Mouse (Mus musculus) cerebellum, adult 9-10 months (tissue): Measurements from ENCODE around the gene Tbx4.

ENCODE experiments used
- DNase-seq: peaks from one replicate; pipeline ENCODE4 v3.0.0; 2022

Tbx4 gene

DNA sequence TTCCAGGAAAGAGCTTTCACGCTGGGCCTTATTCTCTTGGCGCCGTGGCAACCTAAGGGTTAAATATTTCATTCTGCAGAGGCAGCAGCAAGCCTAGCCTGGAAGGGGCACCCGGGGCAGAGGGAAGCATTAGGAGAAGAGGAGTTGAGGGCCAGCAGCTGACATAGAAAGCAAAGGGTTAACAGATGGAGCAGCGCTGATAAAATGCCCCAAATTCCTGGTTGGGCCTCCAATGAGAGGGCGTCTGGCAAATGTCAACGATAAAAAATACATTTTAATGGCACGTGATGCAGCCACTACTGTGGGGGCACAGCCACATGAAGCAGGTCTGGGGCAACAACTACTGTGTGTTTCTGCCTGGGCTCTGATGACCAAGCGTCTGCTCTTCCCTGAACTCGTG is 23.9 kb downstream of the Tbx4 start:
- no peak for DNase-seq

DNA sequence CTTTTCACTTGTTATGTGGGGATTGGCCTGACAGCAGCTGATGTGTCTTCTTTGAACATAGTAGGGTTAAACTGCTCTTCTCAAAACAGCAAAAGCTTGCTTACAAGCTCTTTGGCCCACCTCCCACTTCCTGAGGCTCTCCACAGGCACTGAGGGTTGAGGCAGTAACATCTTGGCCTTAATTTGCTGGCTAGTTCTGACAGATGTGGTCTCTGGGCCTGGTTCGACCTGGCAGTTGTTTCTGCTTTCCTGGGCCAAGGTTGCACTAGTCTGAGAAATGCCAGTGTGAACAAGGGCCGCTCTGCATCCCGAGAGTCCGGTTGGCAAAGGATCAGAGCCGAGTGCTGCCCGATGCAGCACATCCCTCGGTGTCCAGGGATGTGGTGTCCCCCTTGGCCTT is 27.3 kb downstream of the Tbx4 start:
- no peak for DNase-seq

DNA sequence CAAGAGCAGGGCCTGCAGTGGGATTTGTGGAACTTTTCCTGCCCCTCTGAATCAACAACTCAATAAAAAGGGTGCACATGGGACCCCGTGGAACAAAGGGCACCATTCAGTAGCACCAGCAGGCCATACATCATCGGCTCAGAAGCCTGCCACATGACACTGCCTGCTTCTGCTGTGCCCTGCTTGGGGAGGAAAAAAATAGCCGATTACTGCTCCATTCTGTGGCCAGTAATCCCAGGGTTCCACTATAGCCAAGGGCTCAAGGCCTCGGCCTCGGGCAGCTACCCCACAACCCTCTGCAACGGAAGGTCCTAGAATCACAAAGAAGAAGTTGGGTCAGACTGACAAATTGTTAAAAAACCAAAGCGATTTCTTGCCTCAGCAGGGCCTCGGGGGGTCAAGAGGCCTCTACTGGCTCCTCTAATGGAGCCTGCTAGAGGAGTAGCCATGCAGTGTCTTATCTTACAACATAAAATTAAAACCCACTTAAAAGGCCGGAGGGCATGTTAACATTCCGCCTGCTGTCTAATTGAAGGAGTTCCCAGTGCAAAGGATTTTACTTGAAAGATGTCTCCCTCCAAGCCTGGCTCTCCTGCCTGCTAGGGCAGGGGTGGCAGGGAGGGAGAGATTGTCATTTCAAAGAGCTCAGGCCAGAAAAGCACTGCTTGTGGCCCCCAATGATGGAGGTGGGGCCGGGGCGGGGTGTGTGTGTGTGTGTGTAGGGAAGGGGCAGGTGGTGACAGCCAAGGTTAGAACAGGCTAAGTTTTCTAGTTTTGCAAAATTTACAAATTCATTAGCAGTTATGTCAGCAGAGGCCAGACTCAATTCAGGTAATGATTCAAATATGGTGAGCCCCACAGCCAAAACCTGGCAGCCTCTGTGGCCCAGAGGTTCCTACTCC is 31.1 kb downstream of the Tbx4 start:
- DNase-seq = no peak

DNA sequence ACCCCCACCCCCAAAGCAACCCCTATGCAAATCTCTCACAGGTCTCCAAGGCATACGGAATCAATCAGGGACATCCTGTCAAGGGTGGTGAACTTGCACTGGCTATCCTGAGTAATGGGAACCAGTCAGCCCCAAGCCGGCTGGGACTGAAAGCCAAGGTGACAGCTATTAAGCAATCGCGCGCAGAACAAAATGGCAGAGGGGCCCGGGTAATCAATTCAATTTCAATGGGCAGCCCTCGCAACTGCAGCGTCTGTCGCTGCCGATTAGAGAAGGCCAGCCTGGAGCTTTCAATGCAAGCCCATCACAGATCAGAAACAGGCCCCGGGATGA is 31.7 kb downstream of the Tbx4 start:
- DNase-seq = no peak

DNA sequence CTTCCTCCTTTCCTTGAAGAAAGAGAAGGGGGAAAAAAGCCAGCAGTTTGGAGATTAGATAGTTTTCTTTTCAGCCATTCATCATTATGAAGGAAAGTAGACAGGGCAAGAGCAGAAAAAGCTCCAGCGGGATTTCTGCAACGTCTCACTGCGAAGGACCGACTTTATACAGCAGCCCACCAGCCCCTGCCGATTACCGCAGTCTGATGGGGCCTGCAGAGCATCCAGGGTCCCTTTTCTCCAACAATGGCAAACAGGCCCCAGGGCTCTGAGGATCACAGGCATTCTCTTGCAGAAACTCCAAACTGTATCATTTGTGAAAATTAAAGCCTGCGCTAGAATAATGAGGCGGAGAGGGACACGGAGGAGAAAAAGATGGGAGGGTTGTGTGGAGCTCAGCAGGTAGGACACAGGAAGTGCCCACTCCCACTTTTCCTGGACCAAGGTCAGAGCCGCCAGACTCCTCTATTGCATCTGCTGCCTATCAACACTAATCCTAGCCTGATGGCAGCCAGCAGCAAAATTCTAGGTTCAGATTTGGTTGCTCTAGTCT is 32.2 kb downstream of the Tbx4 start:
- no peak for DNase-seq

DNA sequence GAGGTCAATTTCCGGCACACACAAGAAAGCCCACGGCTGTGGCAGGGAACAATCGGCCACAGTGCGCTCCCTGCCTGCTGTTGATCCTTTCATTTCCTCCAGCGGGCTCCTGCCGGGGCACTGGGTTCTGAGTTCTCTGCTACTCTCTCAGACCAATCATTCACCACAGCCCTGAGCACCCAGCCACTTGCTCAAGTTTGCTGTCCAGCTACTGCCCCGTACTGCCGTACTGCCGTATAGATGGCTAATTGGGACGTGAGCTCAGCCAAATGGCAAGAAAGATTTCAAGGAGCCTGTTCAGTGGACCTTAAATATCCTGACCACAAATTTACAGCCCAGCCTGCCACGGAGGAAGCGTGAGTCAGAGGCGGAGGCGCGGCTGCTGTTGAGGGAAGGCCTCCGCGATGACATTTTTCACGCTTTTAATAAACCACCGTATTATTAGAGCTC is 39.1 kb downstream of the Tbx4 start:
- peak; percentile 3 for DNase-seq

DNA sequence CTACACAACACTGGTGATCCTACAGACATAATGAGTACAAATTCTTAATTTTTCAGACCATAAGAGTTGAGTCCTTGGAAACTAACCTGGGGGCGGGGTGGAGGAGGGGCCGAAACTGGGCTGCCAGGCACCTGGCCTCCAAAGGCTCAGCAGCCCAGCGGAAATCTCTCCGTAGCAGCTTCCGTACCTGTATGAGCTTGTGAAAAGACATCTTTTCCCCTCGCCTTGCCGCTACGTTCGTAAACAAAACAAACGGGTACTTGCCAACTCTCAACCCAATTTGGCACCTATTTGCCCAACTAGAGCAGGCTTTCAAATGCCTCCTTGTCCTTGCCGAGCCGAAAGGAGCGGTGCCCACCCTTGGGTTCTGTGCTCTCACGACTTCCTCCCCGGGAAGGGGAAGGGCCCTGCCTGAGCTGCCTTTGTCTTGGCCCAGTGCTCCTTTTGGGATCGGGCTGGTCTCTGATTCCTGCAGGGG is 40.1 kb downstream of the Tbx4 start:
- DNase-seq = no peak

DNA sequence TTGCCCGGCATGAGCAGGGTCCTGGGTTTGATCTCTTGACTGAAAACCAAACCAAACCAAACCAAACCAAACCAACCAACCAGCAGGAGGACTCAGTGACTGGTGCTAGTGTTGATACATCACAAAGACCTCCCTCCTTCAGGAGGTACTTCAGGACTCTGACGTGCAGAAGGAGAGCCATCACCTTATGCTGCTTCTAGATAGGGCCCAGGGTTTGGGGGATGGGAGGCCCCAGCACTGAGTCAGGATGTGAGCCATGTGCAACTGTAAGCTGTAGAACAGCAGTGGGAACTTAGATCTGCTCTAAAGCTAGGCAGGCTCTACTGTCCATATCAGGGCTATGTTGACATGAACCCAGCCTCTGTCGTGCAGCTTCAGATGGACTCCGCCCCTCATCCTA is 41.9 kb downstream of the Tbx4 start:
- DNase-seq = no peak

DNA sequence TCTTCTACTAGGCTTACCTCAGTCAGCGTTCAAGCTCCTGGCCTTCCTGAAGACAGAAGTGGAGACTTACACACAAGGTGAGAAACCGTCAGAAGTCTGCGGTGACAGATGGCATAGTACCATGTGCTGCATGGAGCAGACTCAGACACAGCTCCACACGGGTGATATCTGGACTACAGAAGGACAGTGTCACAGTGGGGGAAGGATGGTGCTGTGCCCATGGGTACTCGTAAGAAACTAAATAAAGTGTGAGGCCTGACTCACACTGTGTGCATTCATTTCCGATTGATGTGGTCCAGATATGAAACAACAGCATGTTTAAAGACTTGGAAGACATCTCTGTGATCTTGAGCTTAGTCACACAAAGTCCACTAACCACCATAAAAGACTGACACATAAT is 43.4 kb downstream of the Tbx4 start:
- no peak for DNase-seq

DNA sequence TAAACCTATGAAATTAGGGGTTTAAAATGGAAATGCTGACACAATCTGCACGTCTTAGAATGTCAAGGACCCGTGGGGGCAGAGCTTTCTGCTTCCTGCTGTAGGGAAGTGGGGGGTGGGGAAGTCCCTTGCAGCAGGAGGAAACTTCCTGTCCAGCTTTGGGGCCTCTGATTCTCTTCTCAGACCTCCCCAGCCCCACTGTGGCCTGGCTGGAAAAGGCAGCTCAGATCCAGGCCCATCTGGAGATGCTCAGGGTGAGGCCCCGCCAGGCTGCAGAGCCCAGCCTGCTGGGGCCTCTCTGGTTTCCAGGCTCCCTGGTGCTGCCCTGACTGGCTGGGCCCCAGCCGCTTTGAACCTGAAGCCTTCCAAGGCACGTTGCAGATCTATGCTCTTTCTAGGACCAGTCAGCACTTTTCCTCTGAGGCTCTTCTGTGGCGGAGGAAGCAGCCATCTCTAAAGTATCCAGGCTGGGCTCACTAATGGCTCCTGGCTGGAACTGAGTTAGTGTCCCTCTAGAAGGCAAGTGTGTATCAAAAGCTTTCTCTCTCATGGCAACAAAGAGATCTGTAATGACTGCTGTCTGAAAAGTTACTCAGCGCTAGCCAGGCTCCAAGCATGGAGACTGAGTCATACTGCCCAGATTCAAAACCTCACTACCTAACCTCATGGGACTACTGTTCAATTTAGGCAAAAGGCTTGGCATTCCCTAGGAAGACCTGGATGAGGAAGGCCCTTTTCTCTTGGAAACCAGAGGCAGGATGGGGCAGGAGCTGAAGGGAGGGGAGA is 55.8 kb downstream of the Tbx4 start:
- DNase-seq = no peak

DNA sequence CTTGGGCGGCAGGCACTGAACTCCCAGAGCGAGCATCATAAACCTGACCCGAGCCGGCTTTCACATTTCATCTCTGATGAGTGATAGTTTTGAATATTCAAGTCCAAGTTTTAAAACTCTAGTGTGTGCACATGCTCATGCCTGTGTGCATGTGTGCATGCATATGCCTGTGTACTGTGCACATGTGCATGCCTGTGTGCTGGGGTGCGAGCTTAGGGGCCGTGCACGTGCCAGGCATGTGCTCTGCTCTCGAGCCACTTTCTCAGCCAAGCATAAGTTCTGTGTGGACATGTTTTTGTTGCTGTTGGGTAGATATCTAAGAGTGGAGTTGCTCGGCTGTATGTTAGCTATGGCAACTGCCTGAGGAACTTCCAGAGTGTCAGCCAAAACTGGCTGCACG is 62.5 kb downstream of the Tbx4 start:
- DNase-seq = no peak

DNA sequence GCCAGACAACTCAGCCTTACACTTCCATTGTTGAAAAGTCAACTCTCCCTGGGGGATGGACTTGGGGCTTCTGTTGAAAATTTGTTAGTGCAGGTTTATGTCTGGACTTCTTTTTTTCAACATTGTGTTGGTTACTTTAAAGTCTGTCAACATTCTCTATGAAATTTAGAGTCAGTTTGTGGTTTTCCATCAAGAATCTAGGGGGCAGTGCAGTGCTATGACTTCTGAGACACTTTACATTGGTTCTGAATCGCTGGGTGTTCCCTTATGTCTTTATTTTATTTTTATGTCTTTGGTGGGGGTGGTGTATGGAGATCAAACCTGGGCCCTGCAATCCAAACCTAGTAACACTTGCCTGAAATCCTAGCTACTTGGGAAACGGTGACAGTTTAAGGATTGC is 63.5 kb downstream of the Tbx4 start:
- no peak for DNase-seq

DNA sequence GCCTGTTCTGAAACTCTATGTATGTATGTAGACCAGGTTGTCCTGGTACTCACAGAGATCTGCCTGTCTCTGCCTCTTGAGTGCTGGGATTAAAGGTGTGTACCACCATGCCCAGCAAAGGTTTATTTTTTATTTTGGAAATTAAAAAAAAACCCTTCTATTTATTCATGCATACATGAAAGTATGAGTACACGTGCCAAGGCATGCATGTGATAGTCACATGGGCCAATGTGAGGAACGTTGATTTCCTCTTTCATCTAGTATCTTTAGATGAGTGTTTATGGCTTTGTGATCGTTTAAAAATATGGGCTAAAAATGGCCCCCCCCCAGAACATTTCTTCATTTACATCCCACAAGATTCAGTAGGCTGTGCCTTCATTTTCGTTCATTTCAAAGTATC is 66.3 kb downstream of the Tbx4 start:
- DNase-seq = no peak

DNA sequence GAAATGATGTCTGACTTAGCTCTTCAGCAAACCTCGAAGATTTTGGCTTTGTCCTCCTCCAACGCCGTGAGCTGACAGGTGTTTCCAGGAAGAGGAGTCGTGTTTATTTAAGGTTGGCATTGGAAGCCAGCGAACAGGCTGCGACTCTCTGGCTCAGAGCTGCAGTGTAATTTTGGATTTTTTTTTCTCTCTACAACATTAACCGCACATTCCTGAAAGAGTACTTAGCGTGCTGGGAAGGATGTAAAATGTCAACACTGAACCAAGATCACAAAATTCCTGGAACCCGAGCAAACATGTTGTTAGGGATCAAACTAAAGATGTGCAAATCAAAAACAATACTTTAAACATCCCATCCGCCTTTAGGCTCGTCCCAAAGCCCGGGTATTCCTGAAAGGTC is 69.4 kb downstream of the Tbx4 start:
- DNase-seq = no peak

DNA sequence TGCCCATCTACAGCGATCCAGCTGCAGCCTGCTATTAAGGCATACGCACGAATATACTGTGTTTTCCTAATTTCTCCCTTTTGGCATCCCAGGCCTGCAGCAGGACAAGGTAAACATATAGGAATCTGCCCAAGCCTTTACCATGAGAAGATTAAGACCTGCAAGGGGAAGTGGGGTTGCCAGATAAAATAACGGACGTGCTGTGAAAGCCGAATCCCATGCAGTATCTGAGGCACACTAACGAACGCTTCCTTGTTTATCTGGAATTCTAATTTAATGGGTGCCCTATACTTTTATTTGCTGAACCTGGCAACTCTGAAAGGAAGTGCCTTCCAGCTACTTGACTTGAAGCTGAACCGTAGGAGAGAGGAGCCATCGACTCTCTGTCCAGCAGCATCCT is 70.2 kb downstream of the Tbx4 start:
- no peak for DNase-seq

DNA sequence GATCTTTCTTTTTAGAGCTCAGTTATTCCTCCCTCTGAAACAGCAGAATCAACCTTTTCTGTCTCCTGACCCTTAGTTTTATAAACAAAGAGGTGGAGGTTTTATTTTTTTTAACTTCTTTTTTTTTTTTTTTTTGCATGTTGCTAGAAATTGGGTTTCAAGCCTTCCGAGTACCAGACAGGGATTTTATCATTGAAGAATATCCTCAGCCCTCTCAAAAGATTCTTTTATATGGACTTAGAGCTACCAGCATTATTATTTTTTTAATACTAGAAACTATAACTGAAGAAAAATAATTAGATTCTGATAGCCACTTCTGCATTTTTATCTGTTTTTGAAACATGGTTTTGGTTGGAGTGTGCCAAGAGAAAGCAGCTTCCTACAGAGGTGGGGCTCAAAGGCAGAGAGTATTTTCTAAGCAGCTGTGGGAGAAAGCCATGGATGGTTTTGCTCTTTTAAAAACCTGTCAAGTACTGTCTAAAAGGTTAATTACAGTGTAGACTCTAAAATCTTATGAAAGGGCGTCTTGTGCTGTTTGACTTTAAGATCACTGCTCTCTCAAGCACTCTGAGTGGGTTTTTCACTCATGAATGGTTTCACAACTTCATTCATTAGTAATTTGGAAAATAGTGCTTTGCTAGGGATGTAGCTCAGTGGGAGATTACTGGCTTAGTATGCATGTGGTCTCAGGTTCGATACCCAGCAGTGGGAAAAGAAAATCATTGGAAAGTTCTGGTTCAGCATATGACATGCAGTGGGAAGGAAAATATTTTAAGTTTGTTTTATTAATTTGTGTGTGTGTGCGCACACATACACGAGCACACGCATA is 70.9 kb downstream of the Tbx4 start:
- no peak for DNase-seq

DNA sequence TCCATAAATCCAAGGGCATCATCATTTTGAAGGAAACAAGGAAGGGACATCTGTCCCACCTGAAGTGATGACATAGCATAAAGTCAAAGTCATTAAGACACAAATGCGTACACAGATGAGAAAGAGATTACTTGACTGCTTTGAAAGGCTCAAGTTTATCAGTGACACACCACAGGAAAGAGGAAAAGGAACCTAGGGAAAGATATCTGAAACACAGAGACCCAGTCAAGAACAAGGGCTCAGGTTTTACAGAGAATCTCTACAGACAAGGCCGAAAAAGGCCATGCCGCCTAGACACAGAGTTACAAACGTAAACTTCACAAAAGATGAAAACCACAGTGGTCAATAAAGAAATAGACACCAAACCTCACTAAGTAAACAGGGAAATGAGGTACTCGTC is 73.6 kb downstream of the Tbx4 start:
- no peak for DNase-seq

DNA sequence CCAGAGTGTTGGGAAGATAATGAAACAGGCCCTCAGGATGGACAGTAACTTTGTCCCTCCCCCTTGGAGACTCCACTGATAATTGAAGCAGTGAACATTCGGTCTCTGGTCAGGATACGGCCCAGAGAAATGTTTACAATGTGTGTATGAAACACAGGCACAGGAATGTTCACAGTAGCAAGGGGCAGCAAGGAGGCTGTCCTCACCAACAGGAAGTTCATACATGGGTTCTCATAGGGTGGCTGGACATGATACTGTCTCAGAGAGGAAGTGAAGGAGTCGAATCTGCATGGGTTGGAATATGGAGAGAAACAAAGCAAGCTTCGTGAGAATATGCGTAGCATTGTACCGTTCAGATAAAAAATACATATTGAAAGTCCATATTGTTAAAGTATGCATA is 74.1 kb downstream of the Tbx4 start:
- DNase-seq = no peak

DNA sequence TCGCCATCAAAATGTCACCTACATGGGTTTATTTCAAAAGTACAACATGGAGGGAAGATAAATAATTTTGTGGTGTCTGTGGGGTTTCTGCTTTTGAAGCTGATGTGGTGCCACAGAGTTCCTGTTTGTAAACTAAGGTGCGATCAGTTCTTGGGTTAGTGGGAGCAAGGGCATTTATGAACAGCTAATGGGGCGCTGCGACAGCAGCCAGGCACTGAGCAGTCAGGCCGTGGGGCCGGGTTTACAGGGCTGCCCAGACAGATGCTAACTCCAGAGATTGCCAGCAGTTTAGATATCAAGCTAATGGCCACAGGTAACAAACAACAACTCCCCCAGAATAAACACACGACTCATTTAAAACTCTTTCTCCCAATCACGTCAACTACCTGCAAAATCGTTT is 75.3 kb downstream of the Tbx4 start:
- no peak for DNase-seq
